Mouse (Mus musculus): Measurements from ENCODE around the gene Pnmal1. TPM values are rescaled to one million over a fixed set of nuclear protein-coding genes. Genes with fewer than 3 reads are reported as not detected.

Gene Pnmal1
- polyA plus RNA-seq, 1 experiment from 2014 or later: 0.65 TPM

DNA sequence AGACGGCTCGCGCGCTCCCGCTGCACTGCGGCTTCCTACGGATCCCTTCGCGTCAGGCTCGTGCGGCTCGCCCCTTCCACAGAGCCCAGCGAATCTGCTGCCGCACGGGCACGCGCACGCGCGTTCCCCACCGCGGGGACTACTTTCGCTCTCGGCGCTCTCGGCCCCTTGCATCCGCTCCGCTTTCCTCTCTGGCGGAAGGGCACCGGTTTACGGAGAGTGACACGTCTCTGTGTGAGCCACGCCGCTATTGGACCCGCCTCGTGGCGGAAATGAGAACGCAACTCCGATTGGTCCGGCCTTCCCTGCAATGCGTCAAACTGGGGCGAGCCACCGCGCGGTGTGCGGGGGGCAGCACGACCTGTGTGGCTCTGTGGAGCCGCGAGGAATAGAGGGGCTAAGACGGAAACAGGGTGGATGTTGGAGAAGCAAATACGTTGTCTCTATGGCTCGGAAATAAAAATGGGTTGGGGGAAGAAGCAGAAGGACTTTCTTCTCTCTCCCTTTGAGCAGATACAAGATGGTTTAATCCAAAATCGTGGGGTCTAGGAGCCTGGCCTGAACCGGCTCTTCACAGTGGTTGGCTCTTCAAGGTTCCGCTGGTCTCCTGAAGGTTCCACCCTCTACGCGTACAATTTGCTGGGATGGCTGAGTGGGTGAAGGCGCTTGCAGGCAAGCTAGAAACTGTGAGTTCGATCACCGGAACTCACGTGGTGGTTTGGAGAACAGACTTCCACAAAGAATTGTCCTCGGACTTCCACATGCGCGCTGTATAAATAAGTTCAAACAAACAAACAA, 35.2 kb upstream of the Pnmal1 start, which contains the start of gene Calm3:
Calm3 (minus strand) TSS at position 78 of the 798 bp plus-strand sequence.
- peak within 1 kb of the TSS; percentile 97 for H3K9ac ChIP-seq (replicated peaks; ENCODE audit: low read length)
- H3K4me3 ChIP-seq (ENCODE audit: low read length): peak within 1 kb of the TSS; percentile 98
- H3K9me3 ChIP-seq (ENCODE audit: low read length): no peaks in the 10 kb centered on the region
- H3K4me1 ChIP-seq (ENCODE audit: insufficient read depth, low read length): peaks cover 36% of the 10 kb centered on the region
- peak; percentile 94 for ATAC-seq (ENCODE audit: low FRiP score, low TSS enrichment)
- H3K4me2 ChIP-seq (replicated peaks; ENCODE audit: low read depth, low read length): peak within 1 kb of the TSS; percentile 97
- 2% methylated on average over 62 of the region's 64 CpGs for WGBS
- H3K27ac ChIP-seq (ENCODE audit: low read length): peak within 1 kb of the TSS; percentile 98
- H3K27me3 ChIP-seq (ENCODE audit: insufficient read depth, low read length): no peaks in the 10 kb centered on the region
- H3K36me3 ChIP-seq (ENCODE audit: insufficient read depth, low read length): peaks cover 6% of the 10 kb centered on the region; the same call in 1 of the 2 replicates

DNA sequence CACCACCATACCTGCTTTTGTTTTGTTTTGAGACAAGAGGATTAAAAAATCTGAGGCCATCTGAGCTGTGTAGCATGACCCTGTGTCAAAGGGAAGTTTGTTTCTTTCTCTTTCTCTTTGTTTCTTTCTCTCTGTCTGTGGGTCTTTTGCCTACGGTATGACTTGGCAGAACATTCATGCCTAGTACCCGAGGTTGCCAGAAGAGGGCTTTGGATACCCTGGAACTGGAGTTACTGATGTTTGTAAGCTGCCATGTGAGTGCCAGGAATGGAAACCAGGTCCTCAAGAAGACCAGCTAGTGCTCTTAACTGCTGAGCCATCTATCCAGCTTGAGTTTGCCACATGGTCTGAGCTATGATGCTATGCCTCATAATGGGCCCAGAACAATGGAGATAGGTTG, 31.1 kb upstream of the Pnmal1 start:
- WGBS: 30% methylated on average over 2 of the region's 2 CpGs
- Histone ChIP-seq H3K27me3 (ENCODE audit: insufficient read depth, low read length) (no peaks in the 10 kb centered on the region), H3K4me1 (ENCODE audit: insufficient read depth, low read length) (no peaks in the 10 kb centered on the region), H3K27ac (ENCODE audit: low read length) (no peak overlapping the region), H3K36me3 (ENCODE audit: insufficient read depth, low read length) (no peaks in the 10 kb centered on the region), H3K4me2 (replicated peaks; ENCODE audit: low read depth, low read length) (no peak overlapping the region), H3K4me3 (ENCODE audit: low read length) (no peak overlapping the region), H3K9me3 (ENCODE audit: low read length) (no peaks in the 10 kb centered on the region), H3K9ac (replicated peaks; ENCODE audit: low read length) (no peak overlapping the region)
- ATAC-seq (ENCODE audit: low FRiP score, low TSS enrichment): no peak

DNA sequence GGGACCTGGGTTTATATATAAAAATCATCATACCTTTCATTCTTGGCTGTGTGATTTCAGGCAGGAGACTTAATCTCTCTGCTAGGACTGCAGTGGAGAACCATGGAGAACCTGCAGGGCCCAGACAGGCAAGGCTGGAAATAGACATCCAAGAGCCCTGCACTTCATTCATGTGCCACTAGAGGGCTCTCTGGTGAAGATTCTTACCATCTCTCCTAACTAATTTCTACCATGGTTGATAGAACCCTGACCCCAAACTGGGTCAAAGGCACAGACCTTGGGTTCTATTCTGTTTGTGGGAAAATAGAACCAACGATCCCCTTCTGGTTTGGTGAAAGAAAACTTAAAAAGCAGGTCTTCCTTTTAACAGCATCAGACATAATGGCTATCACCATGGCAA, 28.6 kb upstream of the Pnmal1 start:
- Histone ChIP-seq H3K27me3 (ENCODE audit: insufficient read depth, low read length) (no peaks in the 10 kb centered on the region), H3K9ac (replicated peaks; ENCODE audit: low read length) (no peak overlapping the region), H3K4me2 (replicated peaks; ENCODE audit: low read depth, low read length) (no peak overlapping the region), H3K4me1 (ENCODE audit: insufficient read depth, low read length) (no peaks in the 10 kb centered on the region), H3K9me3 (ENCODE audit: low read length) (no peaks in the 10 kb centered on the region), H3K4me3 (ENCODE audit: low read length) (no peak overlapping the region), H3K27ac (ENCODE audit: low read length) (no peak overlapping the region), H3K36me3 (ENCODE audit: insufficient read depth, low read length) (no peaks in the 10 kb centered on the region)
- WGBS: 14% methylated on average over 1 of the region's 1 CpGs
- ATAC-seq (ENCODE audit: low FRiP score, low TSS enrichment): no peak

DNA sequence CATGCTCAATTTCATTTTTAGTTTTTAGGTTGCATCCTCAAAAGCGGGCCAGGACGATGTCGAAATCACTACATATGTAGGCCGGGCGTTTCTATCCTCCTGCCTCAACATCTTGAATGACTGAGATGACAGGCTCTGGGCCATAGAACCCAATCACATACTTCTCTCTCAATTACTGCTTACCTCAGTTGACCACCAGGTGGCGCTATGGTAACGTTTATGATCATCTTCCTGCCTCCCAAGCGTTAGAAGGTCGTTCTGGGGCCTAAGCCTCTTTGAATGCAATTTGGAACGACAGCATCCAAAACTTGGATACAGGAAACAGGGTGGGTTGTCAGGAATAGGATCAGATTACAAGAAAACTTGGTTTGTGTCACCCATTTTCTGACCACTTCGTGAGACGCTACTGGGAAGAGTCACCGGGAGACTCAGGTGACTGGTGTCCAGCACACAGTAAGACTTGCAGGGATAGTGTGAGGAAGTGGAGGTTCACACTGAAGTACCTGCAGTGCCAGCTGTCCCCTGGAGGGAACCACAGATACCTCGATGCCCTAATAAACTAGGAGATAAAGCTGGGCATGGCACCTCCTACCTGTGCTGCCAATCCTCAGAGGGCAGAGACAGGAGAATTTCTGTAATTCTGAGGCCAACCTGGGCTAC, 27.4 kb upstream of the Pnmal1 start:
- Histone ChIP-seq H3K27me3 (ENCODE audit: insufficient read depth, low read length) (no peaks in the 10 kb centered on the region), H3K9ac (replicated peaks; ENCODE audit: low read length) (no peak overlapping the region), H3K27ac (ENCODE audit: low read length) (no peak overlapping the region), H3K9me3 (ENCODE audit: low read length) (no peaks in the 10 kb centered on the region), H3K4me3 (ENCODE audit: low read length) (no peak overlapping the region), H3K4me2 (replicated peaks; ENCODE audit: low read depth, low read length) (no peak overlapping the region), H3K36me3 (ENCODE audit: insufficient read depth, low read length) (no peaks in the 10 kb centered on the region), H3K4me1 (ENCODE audit: insufficient read depth, low read length) (no peaks in the 10 kb centered on the region)
- 18% methylated on average over 14 of the region's 14 CpGs for WGBS
- ATAC-seq (ENCODE audit: low FRiP score, low TSS enrichment): peak; percentile 46; the same call in 1 of the 2 replicates

DNA sequence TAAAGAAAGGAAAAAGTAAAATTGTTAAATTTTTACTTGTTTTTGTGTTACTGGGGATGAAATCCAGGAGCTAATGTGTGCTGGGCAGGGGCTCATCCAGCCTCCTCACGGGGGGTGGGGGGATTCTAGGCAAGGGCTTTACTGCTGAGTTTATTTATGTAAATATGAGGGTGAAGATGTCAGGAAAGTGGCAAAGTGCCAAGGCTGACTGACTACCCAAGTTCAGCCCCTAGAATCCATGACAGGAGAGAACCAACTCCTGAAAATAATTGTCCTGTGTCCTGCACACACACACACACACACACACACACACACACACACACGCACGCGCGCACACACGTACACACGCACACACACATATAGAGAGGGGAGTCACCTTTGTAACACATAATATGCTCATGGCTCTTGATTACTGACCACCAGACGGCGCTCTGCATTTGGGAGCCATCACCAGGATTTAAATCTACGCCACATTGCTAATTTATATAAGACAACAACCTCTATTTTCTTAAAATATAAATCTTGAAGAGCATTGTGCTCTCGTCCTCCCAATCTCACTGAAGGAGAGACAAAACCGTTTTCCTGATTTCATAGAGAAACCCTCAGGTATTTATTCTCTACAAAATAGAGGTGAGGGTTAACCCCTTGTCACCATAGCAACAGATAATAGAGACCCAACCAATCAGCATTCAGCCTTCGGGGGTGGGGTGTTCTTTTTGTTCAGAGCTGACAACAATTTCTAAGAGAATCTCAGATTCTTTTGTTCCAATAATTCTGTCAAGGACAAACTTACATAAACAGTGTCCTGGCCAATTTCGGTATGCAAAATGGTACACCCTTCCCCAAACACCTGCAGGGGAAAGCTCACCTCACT, 26.5 kb upstream of the Pnmal1 start:
- H3K4me2 ChIP-seq (replicated peaks; ENCODE audit: low read depth, low read length): no peak overlapping the region
- H3K9me3 ChIP-seq (ENCODE audit: low read length): no peaks in the 10 kb centered on the region
- WGBS: 42% methylated on average over 14 of the region's 14 CpGs
- H3K27me3 ChIP-seq (ENCODE audit: insufficient read depth, low read length): no peaks in the 10 kb centered on the region
- H3K36me3 ChIP-seq (ENCODE audit: insufficient read depth, low read length): no peaks in the 10 kb centered on the region
- H3K27ac ChIP-seq (ENCODE audit: low read length): no peak overlapping the region
- H3K9ac ChIP-seq (replicated peaks; ENCODE audit: low read length): no peak overlapping the region
- no peaks in the 10 kb centered on the region for H3K4me1 ChIP-seq (ENCODE audit: insufficient read depth, low read length)
- ATAC-seq (ENCODE audit: low FRiP score, low TSS enrichment): peak; percentile 42; the same call in 1 of the 2 replicates
- H3K4me3 ChIP-seq (ENCODE audit: low read length): no peak overlapping the region

DNA sequence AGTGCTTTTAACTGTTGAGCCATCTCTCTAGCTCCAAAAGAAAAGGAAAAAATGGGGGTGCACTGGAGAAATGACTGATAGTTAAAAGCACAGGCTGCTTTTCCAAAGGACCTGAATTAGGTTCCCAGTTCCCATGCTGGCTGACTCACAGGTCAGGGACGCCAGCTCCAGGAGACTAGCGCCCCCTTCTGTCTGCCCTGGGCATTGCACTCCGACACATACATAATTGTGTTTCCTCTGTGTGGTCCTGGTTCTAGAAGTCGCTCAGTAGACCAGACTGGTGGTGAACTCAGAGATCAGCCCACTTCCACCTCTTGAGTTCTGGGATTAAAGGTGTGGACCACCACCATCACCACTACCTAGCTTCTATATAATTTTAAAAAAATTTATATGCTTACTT, 22.2 kb upstream of the Pnmal1 start:
- no peak for ATAC-seq (ENCODE audit: low FRiP score, low TSS enrichment)
- 50% methylated on average over 4 of the region's 4 CpGs for WGBS
- Histone ChIP-seq H3K4me3 (ENCODE audit: low read length) (no peak overlapping the region), H3K4me2 (replicated peaks; ENCODE audit: low read depth, low read length) (no peak overlapping the region), H3K36me3 (ENCODE audit: insufficient read depth, low read length) (no peaks in the 10 kb centered on the region), H3K27ac (ENCODE audit: low read length) (no peak overlapping the region), H3K4me1 (ENCODE audit: insufficient read depth, low read length) (0 out of 2 replicates have a peak, but pooled peaks cover 6% of the 10 kb centered on the region), H3K9ac (replicated peaks; ENCODE audit: low read length) (no peak overlapping the region), H3K9me3 (ENCODE audit: low read length) (no peaks in the 10 kb centered on the region), H3K27me3 (ENCODE audit: insufficient read depth, low read length) (no peaks in the 10 kb centered on the region)

DNA sequence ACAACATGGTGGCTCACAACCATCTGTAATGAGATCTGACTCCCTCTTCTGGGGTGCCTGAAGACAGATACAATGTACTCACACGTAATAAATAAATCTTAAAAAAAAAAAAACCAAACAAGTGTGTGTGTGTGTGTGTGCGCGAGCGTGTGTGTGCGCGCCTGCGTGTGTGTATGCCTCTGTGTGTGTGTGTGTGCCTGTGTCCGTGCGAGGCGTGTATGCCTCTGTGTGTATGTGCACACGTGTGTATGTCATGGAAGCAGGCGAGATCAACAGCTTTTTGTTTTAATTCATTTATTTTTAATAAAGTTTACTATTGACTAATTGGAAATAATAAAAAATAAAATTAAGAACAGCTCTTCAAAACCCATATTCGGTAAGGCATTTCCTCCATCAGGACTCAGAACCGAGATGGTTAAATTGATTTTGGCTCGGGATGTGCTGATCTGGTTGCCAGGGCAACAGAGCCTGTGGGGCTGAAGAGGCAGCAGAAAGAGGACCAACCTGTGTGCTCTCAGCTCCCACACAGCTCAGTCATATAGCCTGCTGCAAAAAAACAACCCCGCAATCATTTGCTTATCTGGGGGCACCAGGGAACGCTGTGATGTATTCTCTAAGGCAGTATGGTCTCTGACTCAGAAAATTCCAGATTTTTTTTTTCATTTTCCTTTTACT, 21.2 kb upstream of the Pnmal1 start:
- H3K4me3 ChIP-seq (ENCODE audit: low read length): no peak overlapping the region
- H3K4me2 ChIP-seq (replicated peaks; ENCODE audit: low read depth, low read length): no peak overlapping the region
- no peaks in the 10 kb centered on the region for H3K27me3 ChIP-seq (ENCODE audit: insufficient read depth, low read length)
- no peak overlapping the region for H3K27ac ChIP-seq (ENCODE audit: low read length)
- 0 out of 2 replicates have a peak, but pooled peaks cover 6% of the 10 kb centered on the region for H3K4me1 ChIP-seq (ENCODE audit: insufficient read depth, low read length)
- H3K9ac ChIP-seq (replicated peaks; ENCODE audit: low read length): no peak overlapping the region
- H3K36me3 ChIP-seq (ENCODE audit: insufficient read depth, low read length): no peaks in the 10 kb centered on the region
- WGBS: 70% methylated on average over 17 of the region's 17 CpGs
- no peaks in the 10 kb centered on the region for H3K9me3 ChIP-seq (ENCODE audit: low read length)
- no peak for ATAC-seq (ENCODE audit: low FRiP score, low TSS enrichment)

DNA sequence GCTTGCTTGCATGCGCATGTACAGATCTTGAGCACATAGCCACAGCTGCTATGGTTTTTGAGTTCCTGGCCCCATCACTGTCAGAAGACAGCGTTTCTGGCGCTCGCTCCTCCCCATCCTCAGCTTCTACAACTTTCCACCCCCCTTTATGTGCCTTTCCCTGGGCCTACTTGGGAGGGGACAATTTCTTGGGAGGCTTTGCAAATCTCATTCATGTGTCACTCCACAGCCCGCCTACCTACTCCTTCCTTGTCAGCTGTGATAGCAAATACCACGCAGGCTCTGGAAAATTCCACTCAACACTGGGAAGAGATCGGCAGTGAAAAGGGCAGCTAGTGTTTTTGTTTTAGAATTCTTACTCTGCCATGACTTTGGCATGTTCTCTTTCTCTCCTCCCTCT, 19.2 kb upstream of the Pnmal1 start:
- no peak overlapping the region for H3K9ac ChIP-seq (replicated peaks; ENCODE audit: low read length)
- H3K4me2 ChIP-seq (replicated peaks; ENCODE audit: low read depth, low read length): no peak overlapping the region
- no peaks in the 10 kb centered on the region for H3K9me3 ChIP-seq (ENCODE audit: low read length)
- peaks cover 18% of the 10 kb centered on the region for H3K4me1 ChIP-seq (ENCODE audit: insufficient read depth, low read length)
- no peak for ATAC-seq (ENCODE audit: low FRiP score, low TSS enrichment)
- H3K4me3 ChIP-seq (ENCODE audit: low read length): no peak overlapping the region
- H3K36me3 ChIP-seq (ENCODE audit: insufficient read depth, low read length): no peaks in the 10 kb centered on the region
- peaks cover 5% of the 10 kb centered on the region for H3K27me3 ChIP-seq (ENCODE audit: insufficient read depth, low read length)
- 39% methylated on average over 7 of the region's 7 CpGs for WGBS
- peak overlapping the region; percentile 50 for H3K27ac ChIP-seq (ENCODE audit: low read length)

DNA sequence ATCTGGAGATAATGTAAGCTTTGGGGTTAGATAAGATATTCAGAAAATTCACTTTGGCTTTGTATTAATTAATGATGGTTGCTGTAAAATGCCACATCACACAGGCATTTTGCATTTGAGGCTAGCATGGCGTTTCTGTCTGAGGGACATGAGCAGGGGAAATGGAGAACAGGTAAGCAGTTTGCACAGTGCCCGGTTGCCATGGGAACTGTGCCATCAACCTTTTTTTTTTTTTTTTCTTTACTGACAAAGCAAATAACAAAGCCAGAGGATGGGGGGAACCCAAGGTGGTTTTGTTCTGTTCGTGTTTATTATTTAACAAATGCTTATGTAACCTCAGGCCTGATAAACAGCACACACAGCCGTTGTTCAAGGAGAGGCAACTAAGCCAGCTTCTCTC, 16.6 kb upstream of the Pnmal1 start:
- no peaks in the 10 kb centered on the region for H3K36me3 ChIP-seq (ENCODE audit: insufficient read depth, low read length)
- H3K4me1 ChIP-seq (ENCODE audit: insufficient read depth, low read length): peaks cover 42% of the 10 kb centered on the region
- no peak for ATAC-seq (ENCODE audit: low FRiP score, low TSS enrichment)
- no peak overlapping the region for H3K27ac ChIP-seq (ENCODE audit: low read length)
- H3K27me3 ChIP-seq (ENCODE audit: insufficient read depth, low read length): peaks cover 30% of the 10 kb centered on the region
- H3K4me3 ChIP-seq (ENCODE audit: low read length): no peak overlapping the region
- H3K9ac ChIP-seq (replicated peaks; ENCODE audit: low read length): no peak overlapping the region
- H3K9me3 ChIP-seq (ENCODE audit: low read length): no peaks in the 10 kb centered on the region
- WGBS: 61% methylated on average over 4 of the region's 4 CpGs
- no peak overlapping the region for H3K4me2 ChIP-seq (replicated peaks; ENCODE audit: low read depth, low read length)
